Mouse (Mus musculus) monocyte, adult 59 days (primary cell): ENCODE measurements around the gene Cabp1. TPM values are rescaled to one million over a fixed set of nuclear protein-coding genes. Genes with fewer than 3 reads are reported as not detected.

Experiments
- total RNA-seq, 2 experiments: library from RNA; stranded (reverse); gene quantifications; one replicate each; pipeline ENCODE4 v1.2.4; 2023

Gene Cabp1
- not detected for total RNA-seq

DNA sequence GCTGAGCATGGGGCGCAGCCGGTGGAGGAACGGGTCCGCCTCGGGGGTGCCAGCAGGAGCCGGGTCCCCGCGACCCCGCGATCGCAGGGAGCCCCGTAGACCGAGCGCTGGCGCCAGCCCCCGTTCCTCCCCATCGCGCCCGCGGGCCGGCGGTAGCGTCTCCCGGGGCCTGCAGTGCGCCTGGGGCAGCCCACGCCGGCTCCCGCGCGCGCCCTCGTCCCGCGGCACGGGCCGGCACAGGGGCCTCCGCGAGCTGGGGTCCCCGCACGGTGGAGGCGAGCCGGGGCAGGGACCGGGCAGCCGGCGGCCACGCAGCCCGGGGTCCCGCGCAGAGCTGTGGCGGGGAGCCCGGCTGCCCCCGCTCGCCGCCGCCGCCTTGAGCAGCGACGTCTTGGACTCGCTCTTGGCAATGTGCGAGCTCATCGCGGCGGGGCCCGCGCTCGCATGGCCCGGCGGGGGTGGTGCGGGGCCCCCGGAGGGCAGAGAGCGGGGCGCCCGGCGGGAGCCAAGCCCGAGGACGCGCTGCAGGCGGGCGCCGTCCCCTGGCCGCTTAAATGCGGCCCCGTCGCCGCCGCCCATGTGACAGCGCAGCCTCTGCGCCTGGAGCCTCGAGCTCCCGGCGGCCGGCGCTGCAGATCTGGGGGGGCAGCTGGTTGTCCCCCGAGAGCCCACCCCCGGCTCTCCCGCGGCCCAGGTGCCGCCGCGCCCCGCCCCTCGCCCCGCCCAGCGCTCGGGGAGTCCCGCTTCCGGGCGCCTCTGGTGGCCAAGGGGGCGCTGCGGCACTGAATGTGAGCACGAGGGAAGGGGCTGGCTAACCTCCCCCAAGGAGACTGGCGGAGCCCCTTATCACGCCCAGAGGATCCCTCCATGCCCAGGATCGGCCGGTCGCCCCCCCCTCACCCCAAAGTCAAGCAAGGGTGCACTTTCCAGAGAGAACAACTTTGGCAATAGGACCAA, at the start of gene Cabp1:
Cabp1 (minus strand) TSS at position 713 of the 957 bp plus-strand sequence.

DNA sequence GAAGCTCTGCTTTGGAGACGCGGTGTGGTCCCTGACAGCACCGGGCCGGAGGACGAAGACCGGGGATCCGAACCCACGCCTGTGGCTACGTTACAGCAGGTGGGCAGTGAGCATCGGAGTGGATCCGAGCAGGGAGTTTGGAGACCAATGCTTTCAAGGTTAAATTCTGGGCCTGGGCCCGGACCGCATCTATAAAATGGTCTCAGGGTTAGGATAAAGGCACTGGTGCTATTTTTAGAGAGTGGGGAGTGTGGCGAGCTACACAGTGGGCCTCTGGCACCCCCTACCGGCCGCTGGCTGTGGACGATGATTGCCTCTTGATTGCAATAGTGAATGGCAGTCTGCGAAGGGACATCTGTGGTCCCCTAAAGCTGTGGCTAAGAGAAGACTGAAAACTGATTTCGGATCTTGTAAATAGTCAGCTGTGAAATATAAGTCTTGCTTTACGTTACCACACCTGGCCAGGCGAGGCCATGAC, 41.6 kb upstream of the Cabp1 start, which contains the start of gene Pop5:
Pop5 (plus strand) TSS at position 51 of the 478 bp plus-strand sequence.

DNA sequence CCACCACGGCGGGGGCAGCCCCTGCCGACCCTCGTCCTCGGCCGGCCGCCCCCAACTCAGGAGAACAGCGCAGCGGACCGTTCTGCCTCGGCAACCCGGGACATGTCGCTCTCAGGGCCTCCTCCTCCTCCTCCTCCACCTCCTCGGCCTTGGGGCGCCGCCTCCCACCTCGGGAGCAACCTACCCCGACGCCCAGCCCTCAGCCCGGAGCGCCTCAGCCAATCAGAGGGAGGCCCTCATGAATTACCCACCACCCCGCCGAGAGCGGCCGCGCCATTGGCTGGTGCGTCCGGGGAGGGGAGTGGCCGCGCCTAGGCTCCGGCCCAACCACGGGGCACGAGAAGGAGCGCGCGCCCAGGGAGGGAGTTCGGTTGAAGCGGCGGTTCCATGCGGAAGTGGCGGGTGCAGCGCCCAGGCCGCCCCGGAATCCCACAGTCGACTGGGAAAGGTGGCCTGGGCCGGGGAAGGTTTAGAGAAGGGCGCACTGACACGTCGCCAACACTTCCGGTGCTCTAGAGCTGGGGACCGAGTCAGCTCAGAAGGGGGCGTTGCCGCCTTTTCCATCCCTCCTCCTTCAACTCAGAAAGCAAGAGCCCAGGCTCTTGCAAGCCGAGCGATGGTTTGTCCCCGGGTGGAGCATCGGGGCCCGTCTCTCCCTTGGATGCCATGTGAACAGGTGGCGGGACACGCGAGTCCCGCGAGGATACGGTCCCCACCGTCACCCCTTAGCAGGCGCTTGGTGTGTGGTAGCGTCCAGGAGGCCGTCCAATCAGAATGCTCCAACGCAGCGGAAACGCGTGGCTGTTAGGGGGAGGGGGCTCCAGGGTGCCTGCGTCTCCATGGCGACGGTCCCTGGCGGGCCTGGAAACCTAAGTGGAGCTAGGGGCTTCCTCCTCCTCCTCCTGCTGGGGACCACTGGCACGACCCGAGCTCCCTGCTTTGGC, 35.9 kb downstream of the Cabp1 start, which contains the start of gene Mlec:
Mlec (minus strand) TSS at position 140 of the 944 bp plus-strand sequence.

DNA sequence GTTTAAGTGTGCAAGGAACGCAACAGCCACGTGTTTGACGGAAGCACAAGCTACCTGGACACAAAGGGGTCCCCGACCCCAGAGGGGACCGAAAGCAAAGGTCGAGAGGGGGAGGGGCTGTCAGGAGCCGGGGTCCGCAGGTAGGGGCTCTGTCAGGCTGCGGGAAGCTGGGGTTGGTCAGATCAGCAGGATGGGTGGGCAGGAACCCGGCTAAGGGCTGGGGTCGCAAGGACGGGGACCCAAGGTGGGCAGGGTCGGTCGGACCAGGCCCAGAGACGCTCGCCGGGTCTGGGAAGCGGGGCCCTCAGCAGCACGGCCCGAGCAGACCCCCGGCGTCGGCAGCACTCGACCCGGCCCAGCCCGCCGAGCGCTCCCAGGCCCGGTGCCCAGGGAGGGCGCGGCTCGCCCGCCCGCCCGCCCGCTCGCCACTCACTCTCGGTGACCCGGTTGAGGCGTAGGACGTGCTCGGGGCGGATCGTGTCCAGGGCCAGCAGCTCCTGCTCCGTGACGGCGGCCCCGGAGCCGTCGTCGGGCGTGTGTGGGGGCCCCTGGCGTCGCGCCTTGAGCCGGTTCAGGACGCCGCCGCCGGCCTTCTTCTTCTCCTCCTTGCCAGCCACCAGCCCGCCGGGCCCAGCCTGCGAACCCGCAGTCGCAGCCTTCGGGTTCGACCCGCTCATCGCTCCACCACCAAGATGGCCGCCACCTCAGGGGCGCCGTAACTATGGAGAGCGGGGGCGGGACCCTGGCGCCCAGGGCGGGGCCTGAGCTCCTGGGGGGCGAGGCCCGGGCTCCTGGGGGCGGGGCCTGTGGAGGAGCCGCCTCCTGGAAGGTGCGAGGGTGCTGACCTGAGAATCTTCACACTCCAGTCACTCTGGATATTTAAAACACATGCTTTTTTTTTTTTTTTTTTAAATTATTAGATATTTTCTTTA, 59.7 kb downstream of the Cabp1 start, which contains the start of gene Unc119b:
Unc119b (minus strand) TSS at position 742 of the 932 bp plus-strand sequence.

DNA sequence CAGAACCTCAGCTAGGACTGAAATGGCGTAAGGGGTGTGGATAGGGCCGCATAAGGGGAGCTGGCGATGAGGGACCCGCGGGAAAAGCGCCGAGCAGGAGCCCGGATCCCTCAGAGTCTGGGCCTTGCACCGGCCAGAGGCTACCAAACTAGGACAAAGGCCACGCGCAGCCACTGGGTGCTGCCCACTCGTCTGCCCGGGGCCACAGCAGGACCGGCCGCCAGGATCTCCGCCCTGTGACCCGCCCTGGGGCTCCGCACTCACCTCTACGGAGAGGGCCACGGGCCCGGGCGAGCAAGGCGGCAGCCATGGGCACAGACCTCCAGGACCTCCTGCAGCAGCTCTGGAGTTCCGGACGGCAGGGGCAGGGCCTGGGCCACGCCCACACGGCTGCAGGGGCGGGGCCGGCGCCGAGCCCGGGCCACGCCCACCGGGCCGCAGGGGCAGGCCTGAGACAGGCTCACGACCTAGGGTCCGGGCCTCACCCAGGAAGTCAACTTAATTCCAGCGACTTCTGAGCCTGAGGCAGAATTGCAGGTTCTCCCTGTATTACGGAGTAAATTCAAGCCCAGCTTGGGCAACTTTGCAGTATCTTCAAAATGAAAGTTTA, 75.1 kb downstream of the Cabp1 start, which contains the start of gene Acads:
Acads (minus strand) TSS at position 386 of the 610 bp plus-strand sequence.

Other genes starting within 250 kb of the Cabp1 start
- gene Hnf1a, start 223.3 kb downstream of the Cabp1 start, total RNA-seq = not detected
- gene Sppl3, start 183.2 kb downstream of the Cabp1 start, total RNA-seq = 10 to 100 TPM; 64.1 to 64.7 TPM
- not detected for gene Gm10401, start 96.1 kb downstream of the Cabp1 start, total RNA-seq
- gene Acads, start 75.0 kb downstream of the Cabp1 start, total RNA-seq = 10 to 100 TPM; 27.5 to 31.8 TPM
- 10 to 100 TPM; 23.3 to 24.0 TPM for gene Unc119b, start 59.4 kb downstream of the Cabp1 start, total RNA-seq
- 10 to 100 TPM; 63.5 to 67.1 TPM for gene Mlec, start 36.2 kb downstream of the Cabp1 start, total RNA-seq
- 10 to 100 TPM; 26.9 to 31.7 TPM for gene Pop5, start 41.5 kb upstream of the Cabp1 start, total RNA-seq
- gene Rnf10, start 78.5 kb upstream of the Cabp1 start, total RNA-seq = 100 to 1,000 TPM; 150 to 169 TPM
- gene Coq5, start 85.3 kb upstream of the Cabp1 start, total RNA-seq = 10 to 100 TPM; 17.6 to 19.3 TPM
- gene Dynll1, start 106.6 kb upstream of the Cabp1 start, total RNA-seq = 100 to 1,000 TPM; 216 to 251 TPM
- gene Srsf9, start 132.8 kb upstream of the Cabp1 start, total RNA-seq = 10 to 100 TPM; 68.7 to 79.8 TPM
- 10 to 100 TPM; 19.0 to 20.6 TPM for gene Gatc, start 146.8 kb upstream of the Cabp1 start, total RNA-seq
- 10 to 100 TPM; 25.1 to 28.6 TPM for gene Triap1, start 146.8 kb upstream of the Cabp1 start, total RNA-seq
- gene Cox6a1, start 154.6 kb upstream of the Cabp1 start, total RNA-seq = 100 to 1,000 TPM; 246 to 260 TPM
- gene Msi1, start 235.2 kb upstream of the Cabp1 start, total RNA-seq = not detected